In the genomic region with DNA sequence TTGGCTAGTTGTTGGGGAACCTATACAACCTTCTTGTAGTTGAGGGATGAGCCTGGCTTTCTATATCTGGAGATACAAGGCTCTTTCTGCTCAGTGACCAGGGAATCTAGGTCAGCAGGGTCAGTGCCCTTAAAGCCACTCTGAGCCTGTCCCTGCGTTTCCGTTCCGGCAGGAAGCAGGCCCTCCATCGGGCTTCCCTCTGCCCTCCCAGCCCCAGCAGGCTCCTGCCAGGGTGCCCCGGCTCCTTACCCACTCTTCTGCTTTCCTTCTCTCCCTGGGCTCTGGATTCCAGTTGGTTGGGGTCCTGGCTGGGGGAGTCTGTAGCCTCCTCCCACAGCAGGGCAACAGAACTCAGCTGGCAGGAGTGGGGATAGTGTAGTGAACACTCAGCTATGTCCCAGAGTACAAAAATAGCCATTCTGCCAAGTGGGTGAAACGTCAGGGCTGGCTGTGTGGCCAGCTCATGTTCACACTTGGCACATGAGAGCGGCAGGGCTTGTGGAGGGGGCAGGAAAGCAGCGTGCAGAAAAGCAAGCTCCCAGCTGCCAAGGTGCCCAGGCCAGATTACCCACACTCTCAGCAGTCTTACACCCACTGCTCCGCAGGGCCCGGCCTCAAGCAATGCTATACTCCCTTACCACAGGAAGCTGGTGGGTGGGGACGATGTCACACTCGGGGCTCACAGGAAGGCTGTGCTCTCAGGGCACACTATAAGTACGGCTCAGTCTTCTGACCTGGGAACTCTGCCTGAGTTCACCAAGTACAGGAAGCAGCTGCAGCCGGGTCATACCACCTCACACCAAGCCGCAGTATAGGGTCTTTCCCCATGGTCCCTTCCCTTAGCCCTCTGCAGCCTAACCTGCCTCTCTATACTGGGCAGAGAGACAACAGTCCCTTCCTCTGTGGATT, we compare ENCODE assay signal across 8 mouse cellular contexts. TPM values are rescaled to one million over a fixed set of nuclear protein-coding genes. Genes with fewer than 3 reads are reported as not detected.
A peak's percentile ranks its signal among the peaks of the same experiment; 100 is the strongest.
DNase-seq lines count a peak whose midpoint lies in the region; ATAC-seq lines count a peak whose summit lies in the region.

No protein-coding gene starts in this region.

- H3K36me3 ChIP-seq in hindbrain, embryonic 10.5 days: 0 out of 2 replicates have a peak, but pooled peaks cover 15% of the 10 kb centered on the region
- no peaks in the 10 kb centered on the region for H3K36me3 ChIP-seq in hindbrain, embryonic 11.5 days (ENCODE audit: control insufficient read depth, insufficient read depth, low read length)
- H3K36me3 ChIP-seq in intestine, embryonic 16.5 days (ENCODE audit: control insufficient read depth, insufficient read depth, low read length): no peaks in the 10 kb centered on the region

- no peaks in the 10 kb centered on the region for H3K9me3 ChIP-seq in hindbrain, embryonic 10.5 days
- no peaks in the 10 kb centered on the region for H3K9me3 ChIP-seq in hindbrain, embryonic 11.5 days (ENCODE audit: control insufficient read depth, low read length)
- H3K9me3 ChIP-seq in intestine, embryonic 16.5 days (ENCODE audit: control insufficient read depth, low read length): no peaks in the 10 kb centered on the region

- peak overlapping the region; percentile 62; the same call in 1 of the 2 replicates for H3K27ac ChIP-seq in hindbrain, embryonic 10.5 days
- no peak overlapping the region for H3K27ac ChIP-seq in hindbrain, embryonic 11.5 days (ENCODE audit: low read depth, low read length)
- peak overlapping the region; percentile 33; the same call in 1 of the 2 replicates for H3K27ac ChIP-seq in intestine, embryonic 16.5 days (ENCODE audit: low read length)

- H3K9ac ChIP-seq in hindbrain, embryonic 11.5 days (ENCODE audit: low read depth, low read length): no peak overlapping the region
- H3K9ac ChIP-seq in intestine, embryonic 16.5 days (ENCODE audit: low read depth, low read length): no peak overlapping the region

- H3K4me1 ChIP-seq in hindbrain, embryonic 10.5 days (replicated peaks): peaks cover 17% of the 10 kb centered on the region; the same call in 1 of the 2 replicates
- H3K4me1 ChIP-seq in hindbrain, embryonic 11.5 days (replicated peaks; ENCODE audit: control insufficient read depth, insufficient read depth, low read length): no peaks in the 10 kb centered on the region
- peaks cover 8% of the 10 kb centered on the region for H3K4me1 ChIP-seq in intestine, embryonic 16.5 days (ENCODE audit: control insufficient read depth, insufficient read depth, low read length)

- DNase-seq in hindbrain, embryonic 10.5 days (ENCODE audit: low spot score): peak; percentile 16
- DNase-seq in hindbrain, embryonic 11.5 days (ENCODE audit: low spot score): no peak
- DNase-seq in cerebellum, postnatal 25 days: peak; percentile 77 to 80
- peak; percentile 39 to 75 for DNase-seq in gastrocnemius, postnatal 4 days (ENCODE audit: low spot score in 2 of 2)
- peak; percentile 61 to 86 for DNase-seq in left cerebral cortex, postnatal 14 days (ENCODE audit: low spot score in 2 of 2)
- DNase-seq in spleen, adult 18-20 months: peak; percentile 78 to 87

- WGBS in hindbrain, embryonic 10.5 days: 79% methylated on average over 15 of the region's 15 CpGs
- 75% methylated on average over 15 of the region's 15 CpGs for WGBS in hindbrain, embryonic 11.5 days
- WGBS in intestine, embryonic 16.5 days: 73% methylated on average over 15 of the region's 15 CpGs

- ATAC-seq in hindbrain, embryonic 11.5 days (ENCODE audit: low FRiP score): no peak
- ATAC-seq in intestine, embryonic 16.5 days: peak; percentile 71
- peak; percentile 89 for ATAC-seq in megakaryocyte, adult 5-6 weeks (ENCODE audit: poor library complexity, severe bottlenecking)

- no peak overlapping the region for H3K4me2 ChIP-seq in hindbrain, embryonic 11.5 days (replicated peaks; ENCODE audit: low read depth, low read length)
- no peak overlapping the region for H3K4me2 ChIP-seq in intestine, embryonic 16.5 days (ENCODE audit: low read depth, low read length)

- H3K27me3 ChIP-seq in hindbrain, embryonic 10.5 days (ENCODE audit: insufficient read depth, poor library complexity, severe bottlenecking): no peaks in the 10 kb centered on the region
- no peaks in the 10 kb centered on the region for H3K27me3 ChIP-seq in hindbrain, embryonic 11.5 days (ENCODE audit: control insufficient read depth, insufficient read depth, low read length)
- no peaks in the 10 kb centered on the region for H3K27me3 ChIP-seq in intestine, embryonic 16.5 days (replicated peaks; ENCODE audit: control insufficient read depth, insufficient read depth, low read length)

- intact Hi-C loops in left cerebral cortex, postnatal 14 days (cut with DNase I): no loop called here

- no peak overlapping the region for H3K4me3 ChIP-seq in hindbrain, embryonic 10.5 days
- no peak overlapping the region for H3K4me3 ChIP-seq in hindbrain, embryonic 11.5 days (ENCODE audit: low read depth, low read length)
- no peak overlapping the region for H3K4me3 ChIP-seq in intestine, embryonic 16.5 days (ENCODE audit: low read length)

RNA-seq across cellular contexts. Expression of a gene that starts 53.4 kb away (rescaled TPM):
- 10.4 and 11.5 TPM in 2 replicates for polyA plus RNA-seq in hindbrain, embryonic 10.5 days (2016; fragmentation: Nextera tagmentation; extraction: Ambion mirVana)
- 17.7 and 21.2 TPM in 2 replicates for polyA plus RNA-seq in hindbrain, embryonic 11.5 days (2014; fragmentation: Nextera tagmentation; extraction: Ambion mirVana)
- 10 to 100 TPM; 42.4 to 44.6 TPM for total RNA-seq in gastrocnemius, postnatal 4 days (2021)
- polyA plus RNA-seq in intestine, embryonic 16.5 days (2015; fragmentation: Nextera tagmentation; extraction: Ambion mirVana): 3.3 and 4.9 TPM in 2 replicates
- 10 to 100 TPM; 75.2 to 86.8 TPM for total RNA-seq in left cerebral cortex, postnatal 14 days (2021)
- total RNA-seq in megakaryocyte, adult 5-6 weeks (2015): 26.1 and 37.9 TPM in 2 replicates
- total RNA-seq in megakaryocyte, adult 5-6 weeks (2017): 26.9 and 29.1 TPM in 2 replicates

RNA-seq across cellular contexts. Expression of a gene that starts 54.5 kb away (rescaled TPM):
- 40.1 and 47.2 TPM in 2 replicates for polyA plus RNA-seq in hindbrain, embryonic 10.5 days (2016; fragmentation: Nextera tagmentation; extraction: Ambion mirVana)
- polyA plus RNA-seq in hindbrain, embryonic 11.5 days (2014; fragmentation: Nextera tagmentation; extraction: Ambion mirVana): 44.1 and 46.0 TPM in 2 replicates
- 100 to 1,000 TPM; 231 to 259 TPM for total RNA-seq in gastrocnemius, postnatal 4 days (2021)
- polyA plus RNA-seq in intestine, embryonic 16.5 days (2015; fragmentation: Nextera tagmentation; extraction: Ambion mirVana): 30.0 and 42.5 TPM in 2 replicates
- total RNA-seq in left cerebral cortex, postnatal 14 days (2021): 100 to 1,000 TPM; 290 to 296 TPM
- 1.8 and 2.4 TPM in 2 replicates for total RNA-seq in megakaryocyte, adult 5-6 weeks (2015)
- total RNA-seq in megakaryocyte, adult 5-6 weeks (2017): 2.8 and 5.2 TPM in 2 replicates

Comparison
In these comparisons a context has a peak if more than half of its experiments do, and no peak if none do; other contexts are left out.
1. RNA of a gene that starts 54.5 kb away (total RNA-seq): 290 to 296 TPM in left cerebral cortex, postnatal 14 days and 231 to 259 TPM in gastrocnemius, postnatal 4 days; 1.8 to 5.2 TPM in megakaryocyte, adult 5-6 weeks; every median in the first group is over 10 times any median in the second.